Mouse (Mus musculus): Measurements from ENCODE around the gene Fam57b. TPM values are rescaled to one million over a fixed set of nuclear protein-coding genes. Genes with fewer than 3 reads are reported as not detected.

The Fam57b gene
- polyA plus RNA-seq, 1 experiment, result not detected

DNA sequence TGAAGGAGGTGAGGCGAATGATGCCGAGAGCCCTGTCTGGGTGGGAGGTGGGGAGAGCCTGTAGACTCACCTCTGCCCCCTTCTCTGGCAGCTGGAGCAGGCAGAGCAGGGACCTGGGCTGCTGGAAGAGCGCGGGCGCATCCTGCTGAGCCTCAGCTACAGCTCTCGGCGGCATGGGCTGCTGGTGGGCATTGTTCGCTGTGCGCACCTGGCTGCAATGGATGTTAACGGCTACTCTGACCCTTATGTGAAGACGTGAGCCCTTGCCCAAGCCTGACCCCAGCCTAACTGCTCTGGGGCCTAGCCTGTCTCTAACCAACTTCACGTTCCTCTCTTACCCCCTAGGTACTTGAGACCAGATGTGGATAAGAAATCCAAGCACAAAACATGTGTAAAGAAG lies 53.7 kb downstream of the Fam57b start:
- Histone ChIP-seq H3K27ac (ENCODE audit: control insufficient read depth, insufficient read depth, low read depth, low read length, poor library complexity) (no peak overlapping the region), H3K4me1 (ENCODE audit: control insufficient read depth, insufficient read depth, low read length) (no peaks in the 10 kb centered on the region), H3K4me3 (replicated peaks; ENCODE audit: control insufficient read depth, low read depth, low read length) (no peak overlapping the region)
- TF ChIP-seq POLR2A (IDR thresholded peaks at IDR 0.05; ENCODE audit: borderline replicate concordance, control insufficient read depth, low read depth, low read length), result no peak
- no peak for TF ChIP-seq CTCF (IDR thresholded peaks at IDR 0.05; ENCODE audit: control insufficient read depth, insufficient read depth, low read length)
- WGBS, result 80% methylated on average over 12 of the region's 12 CpGs

- Histone ChIP-seq H3K27ac (ENCODE audit: control insufficient read depth, insufficient read depth, low read depth, low read length, poor library complexity) (no peak overlapping the region), H3K4me3 (replicated peaks; ENCODE audit: control insufficient read depth, low read depth, low read length) (no peak overlapping the region)
Observed at GRCm38 (mm10) chr7:126853454-126853853, 56.0 kb downstream of the Fam57b start.

GRCm38 (mm10) chr7:126855641-126856040 lies 58.2 kb downstream of the Fam57b start:
- no peak for TF ChIP-seq POLR2A (IDR thresholded peaks at IDR 0.05; ENCODE audit: borderline replicate concordance, control insufficient read depth, low read depth, low read length)
- TF ChIP-seq CTCF (IDR thresholded peaks at IDR 0.05; ENCODE audit: control insufficient read depth, insufficient read depth, low read length), result no peak
- Histone ChIP-seq H3K27ac (ENCODE audit: control insufficient read depth, insufficient read depth, low read depth, low read length, poor library complexity) (no peak overlapping the region), H3K4me3 (replicated peaks; ENCODE audit: control insufficient read depth, low read depth, low read length) (no peak overlapping the region), H3K4me1 (ENCODE audit: control insufficient read depth, insufficient read depth, low read length) (no peaks in the 10 kb centered on the region)
- 89% methylated on average over 3 of the region's 3 CpGs for WGBS

More at GRCm38 (mm10) chr7:126853454-126853853, 56.0 kb downstream of the Fam57b start:
- no peaks in the 10 kb centered on the region for H3K4me1 ChIP-seq (ENCODE audit: control insufficient read depth, insufficient read depth, low read length)
- 87% methylated on average over 5 of the region's 5 CpGs for whole genome bisulfite sequencing
- no peak for TF ChIP-seq POLR2A (IDR thresholded peaks at IDR 0.05; ENCODE audit: borderline replicate concordance, control insufficient read depth, low read depth, low read length)
- TF ChIP-seq CTCF (IDR thresholded peaks at IDR 0.05; ENCODE audit: control insufficient read depth, insufficient read depth, low read length), result no peak

DNA sequence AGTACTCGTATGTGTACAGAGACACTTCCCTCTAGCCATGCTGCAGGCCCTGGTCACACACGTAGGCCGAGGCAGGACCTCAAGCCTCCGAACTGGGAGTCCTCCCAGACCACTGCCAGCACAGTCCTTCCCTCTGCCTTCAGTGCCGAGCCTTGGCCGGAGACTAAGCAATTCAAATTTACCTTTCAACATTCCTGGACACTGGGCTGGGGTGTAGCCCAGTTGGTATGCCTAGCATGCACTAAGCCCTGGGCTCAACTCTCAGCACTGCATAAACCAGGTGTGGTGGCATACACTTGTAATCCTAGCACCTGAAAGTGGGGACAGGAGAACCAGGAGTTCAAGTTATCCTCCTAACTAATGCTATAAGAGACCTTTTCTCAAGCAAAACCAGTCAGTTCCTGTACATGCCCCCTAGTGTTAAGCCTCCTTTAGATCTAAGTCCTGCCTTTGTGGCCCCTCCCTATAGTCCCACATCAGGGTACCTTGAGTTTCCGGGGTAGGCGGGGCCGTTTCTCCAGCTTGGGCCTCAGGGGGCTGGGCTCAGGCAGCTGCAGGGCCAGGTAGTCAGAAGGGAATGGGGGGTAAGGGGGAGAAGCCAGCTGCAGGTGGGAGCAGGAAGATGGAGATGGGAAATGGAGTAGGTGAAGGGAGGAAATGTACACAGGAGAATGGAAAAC lies 59.4 kb downstream of the Fam57b start:
- H3K27ac ChIP-seq (ENCODE audit: control insufficient read depth, insufficient read depth, low read depth, low read length, poor library complexity), result no peak overlapping the region
- no peak for TF ChIP-seq POLR2A (IDR thresholded peaks at IDR 0.05; ENCODE audit: borderline replicate concordance, control insufficient read depth, low read depth, low read length)
- TF ChIP-seq CTCF (IDR thresholded peaks at IDR 0.05; ENCODE audit: control insufficient read depth, insufficient read depth, low read length), result no peak
- 73% methylated on average over 9 of the region's 9 CpGs for WGBS
- peaks cover 2% of the 10 kb centered on the region; the same call in 1 of the 2 replicates for H3K4me1 ChIP-seq (ENCODE audit: control insufficient read depth, insufficient read depth, low read length)
- H3K4me3 ChIP-seq (replicated peaks; ENCODE audit: control insufficient read depth, low read depth, low read length), result no peak overlapping the region

DNA sequence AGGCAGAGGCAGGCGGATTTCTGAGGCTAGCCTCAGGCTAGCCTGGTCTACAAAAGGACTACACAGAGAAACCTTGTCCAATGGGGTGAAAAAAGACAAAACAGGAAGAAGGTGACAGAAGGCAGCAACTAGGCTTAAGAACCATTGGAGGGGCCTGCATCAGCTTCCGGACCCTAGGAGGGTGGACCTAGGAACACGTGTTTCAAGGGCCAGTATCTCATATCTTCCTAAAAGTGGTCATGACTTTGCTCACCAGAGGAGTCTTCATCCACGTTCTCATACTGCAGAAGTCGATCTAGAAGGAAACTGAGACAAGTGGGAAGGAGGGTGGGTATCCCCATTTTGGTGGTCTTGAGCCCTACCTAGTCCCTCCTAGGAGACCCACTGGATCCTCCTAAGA lies 63.5 kb downstream of the Fam57b start:
- Histone ChIP-seq H3K4me3 (replicated peaks; ENCODE audit: control insufficient read depth, low read depth, low read length) (peak overlapping the region; percentile 81), H3K4me1 (ENCODE audit: control insufficient read depth, insufficient read depth, low read length) (peaks cover 2% of the 10 kb centered on the region; the same call in 1 of the 2 replicates), H3K27ac (ENCODE audit: control insufficient read depth, insufficient read depth, low read depth, low read length, poor library complexity) (peak overlapping the region; percentile 60; the same call in 1 of the 2 replicates)
- TF ChIP-seq POLR2A (IDR thresholded peaks at IDR 0.05; ENCODE audit: borderline replicate concordance, control insufficient read depth, low read depth, low read length) (no peak), CTCF (IDR thresholded peaks at IDR 0.05; ENCODE audit: control insufficient read depth, insufficient read depth, low read length) (no peak)
- 26% methylated on average over 5 of the region's 5 CpGs for WGBS

GRCm38 (mm10) chr7:126861429-126862130 lies 64.1 kb downstream of the Fam57b start, which contains the start of gene Hirip3:
Gene Hirip3, plus strand, starts transcription at chr7:126861972.
- under 1% methylated on average over 42 of the region's 42 CpGs for WGBS
- Histone ChIP-seq H3K27ac (ENCODE audit: control insufficient read depth, insufficient read depth, low read depth, low read length, poor library complexity) (peak within 1 kb of the TSS; percentile 60), H3K4me3 (replicated peaks; ENCODE audit: control insufficient read depth, low read depth, low read length) (peak within 1 kb of the TSS; percentile 81), H3K4me1 (ENCODE audit: control insufficient read depth, insufficient read depth, low read length) (peaks cover 2% of the 10 kb centered on the region; the same call in 1 of the 2 replicates)
- no peak for TF ChIP-seq CTCF (IDR thresholded peaks at IDR 0.05; ENCODE audit: control insufficient read depth, insufficient read depth, low read length)
- TF ChIP-seq POLR2A (IDR thresholded peaks at IDR 0.05; ENCODE audit: borderline replicate concordance, control insufficient read depth, low read depth, low read length), result peak; percentile 87; the same call in 1 of the 2 replicates

GRCm38 (mm10) chr7:126862147-126862784 lies 64.8 kb downstream of the Fam57b start, which contains the start of gene Ino80e:
Gene Ino80e, minus strand, starts transcription at chr7:126862377.
- Histone ChIP-seq H3K27ac (ENCODE audit: control insufficient read depth, insufficient read depth, low read depth, low read length, poor library complexity) (peak within 1 kb of the TSS; percentile 60), H3K4me3 (replicated peaks; ENCODE audit: control insufficient read depth, low read depth, low read length) (peak within 1 kb of the TSS; percentile 81), H3K4me1 (ENCODE audit: control insufficient read depth, insufficient read depth, low read length) (peaks cover 2% of the 10 kb centered on the region; the same call in 1 of the 2 replicates)
- TF ChIP-seq POLR2A (IDR thresholded peaks at IDR 0.05; ENCODE audit: borderline replicate concordance, control insufficient read depth, low read depth, low read length) (peak; percentile 65; the same call in 1 of the 2 replicates), CTCF (IDR thresholded peaks at IDR 0.05; ENCODE audit: control insufficient read depth, insufficient read depth, low read length) (no peak)
- under 1% methylated on average over 41 of the region's 41 CpGs for WGBS

- Histone ChIP-seq H3K27ac (ENCODE audit: control insufficient read depth, insufficient read depth, low read depth, low read length, poor library complexity) (no peak overlapping the region), H3K4me1 (ENCODE audit: control insufficient read depth, insufficient read depth, low read length) (peaks cover 2% of the 10 kb centered on the region; the same call in 1 of the 2 replicates), H3K4me3 (replicated peaks; ENCODE audit: control insufficient read depth, low read depth, low read length) (peak overlapping the region; percentile 21)
- 70% methylated on average over 6 of the region's 6 CpGs for WGBS
- TF ChIP-seq POLR2A (IDR thresholded peaks at IDR 0.05; ENCODE audit: borderline replicate concordance, control insufficient read depth, low read depth, low read length) (no peak), CTCF (IDR thresholded peaks at IDR 0.05; ENCODE audit: control insufficient read depth, insufficient read depth, low read length) (no peak)
Observed at GRCm38 (mm10) chr7:126863791-126864190, 66.3 kb downstream of the Fam57b start.
